Mouse (Mus musculus) activated CD4-positive, CD25-positive, alpha-beta regulatory T cell, adult 4 months (primary cell): Measurements from ENCODE around the gene Cd3eap. TPM values are rescaled to one million over a fixed set of nuclear protein-coding genes. Genes with fewer than 3 reads are reported as not detected.

Source experiments
- ATAC-seq: one replicate; pipeline ENCODE4 v1.8.0; 2017
- polyA plus RNA-seq, 2 experiments: library from polyadenylated mRNA; unstranded; fragments of 100-300 nt; shearing (Covaris generic); gene quantifications; one replicate each; pipeline ENCODE4 v1.2.1; 2017

Gene Cd3eap
- polyA plus RNA-seq, 2 experiments from 2014 or later: 19.4 to 20.2 TPM

DNA sequence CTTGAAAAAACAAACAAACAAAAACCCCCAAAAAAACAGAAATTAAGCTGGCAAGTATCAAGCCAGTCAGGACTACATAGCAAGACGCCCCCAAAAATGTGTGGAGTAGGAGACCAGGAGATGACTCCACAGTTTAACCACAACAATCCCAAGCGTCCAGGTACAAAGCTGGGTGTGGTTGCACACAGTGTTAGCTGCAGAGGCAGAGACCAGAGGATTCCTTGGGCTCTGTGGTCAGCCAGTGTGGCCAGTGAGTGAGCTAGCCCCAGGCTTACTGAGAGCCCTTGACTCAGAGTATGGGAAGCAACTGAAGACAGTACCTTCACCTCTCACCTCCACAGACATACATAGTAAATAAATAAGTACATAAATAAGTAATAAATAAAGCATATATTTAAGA, 27.4 kb downstream of the Cd3eap start:
- no peak for ATAC-seq

- ATAC-seq: no peak
Measured at GRCm38 (mm10) chr7:19328425-19328824, 30.9 kb downstream of the Cd3eap start.

- no peak for ATAC-seq
Measured at GRCm38 (mm10) chr7:19327782-19328181, 31.5 kb downstream of the Cd3eap start.

DNA sequence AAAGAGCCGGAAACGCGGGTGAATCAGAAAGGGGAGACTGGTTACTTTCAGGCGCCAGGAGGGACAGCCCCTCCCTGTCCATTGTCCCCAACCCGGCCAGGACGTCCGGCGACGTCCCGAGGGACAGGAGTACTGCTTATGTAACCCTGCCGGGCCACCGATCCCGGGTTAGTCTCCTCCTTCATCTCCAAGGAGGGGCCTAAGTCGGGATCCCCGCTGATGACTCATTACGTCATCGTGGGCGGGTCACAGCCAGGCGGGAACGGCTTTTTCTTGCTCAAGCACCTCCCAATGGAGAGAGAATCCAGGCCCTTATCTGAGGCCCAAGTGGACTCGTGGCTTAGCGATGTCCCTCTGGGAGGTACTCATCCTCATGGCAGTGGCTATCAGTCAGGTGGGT, 32.2 kb downstream of the Cd3eap start:
- no peak for ATAC-seq

GRCm38 (mm10) chr7:19326359-19326758, 32.9 kb downstream of the Cd3eap start:
- ATAC-seq: no peak

- ATAC-seq: peak; percentile 56
Measured at GRCm38 (mm10) chr7:19325262-19326199, 33.8 kb downstream of the Cd3eap start.

GRCm38 (mm10) chr7:19324221-19324620, 35.1 kb downstream of the Cd3eap start:
- ATAC-seq: no peak

DNA sequence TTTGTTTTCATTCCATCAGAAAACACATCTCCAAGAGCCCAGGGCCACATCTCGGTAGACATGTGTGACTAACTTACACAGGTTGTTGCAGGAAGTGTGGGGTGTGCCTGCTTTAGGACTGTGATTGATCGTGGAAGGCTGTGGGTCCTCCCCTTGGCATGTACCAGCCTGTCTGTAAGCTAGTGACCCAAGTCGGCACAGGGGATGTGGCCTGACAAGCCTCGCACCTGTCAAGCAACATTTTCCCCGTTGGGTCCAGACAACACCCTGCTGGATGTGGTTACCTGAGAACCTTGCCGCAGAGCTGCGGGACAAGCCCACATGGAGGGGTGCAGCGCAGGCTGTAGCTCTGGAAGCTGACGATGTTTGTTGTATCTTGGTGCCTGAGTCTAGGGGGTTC, 36.8 kb downstream of the Cd3eap start:
- no peak for ATAC-seq

GRCm38 (mm10) chr7:19321464-19321863, 37.8 kb downstream of the Cd3eap start:
- peak; percentile 58 for ATAC-seq

GRCm38 (mm10) chr7:19320637-19321036, 38.6 kb downstream of the Cd3eap start:
- no peak for ATAC-seq

- peak; percentile 86 for ATAC-seq
Measured at GRCm38 (mm10) chr7:19319906-19320305, 39.4 kb downstream of the Cd3eap start.

GRCm38 (mm10) chr7:19319458-19319857, 39.8 kb downstream of the Cd3eap start:
- peak; percentile 33 for ATAC-seq

DNA sequence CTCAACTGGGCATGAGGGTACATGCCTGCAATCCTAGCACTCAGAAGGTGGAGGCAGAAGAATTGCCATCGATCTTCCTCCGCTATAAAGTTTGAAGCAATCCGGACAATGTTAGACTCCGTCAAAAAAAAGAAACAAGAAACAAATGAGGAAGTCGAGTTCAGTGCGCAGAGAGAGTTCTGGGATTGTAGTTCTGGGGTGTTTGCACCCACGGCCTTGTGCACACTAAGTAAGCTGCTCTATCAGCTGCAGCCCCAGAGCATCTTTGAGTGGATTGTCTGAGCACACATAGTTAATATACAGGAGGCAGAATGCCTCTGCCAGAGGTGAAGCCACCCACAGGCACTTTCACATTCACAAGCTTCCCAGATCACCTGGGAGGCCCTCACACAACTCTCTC, 40.6 kb downstream of the Cd3eap start:
- ATAC-seq: no peak

GRCm38 (mm10) chr7:19318201-19318600, 41.1 kb downstream of the Cd3eap start:
- no peak for ATAC-seq

GRCm38 (mm10) chr7:19316451-19317161, 42.7 kb downstream of the Cd3eap start:
- no peak for ATAC-seq

DNA sequence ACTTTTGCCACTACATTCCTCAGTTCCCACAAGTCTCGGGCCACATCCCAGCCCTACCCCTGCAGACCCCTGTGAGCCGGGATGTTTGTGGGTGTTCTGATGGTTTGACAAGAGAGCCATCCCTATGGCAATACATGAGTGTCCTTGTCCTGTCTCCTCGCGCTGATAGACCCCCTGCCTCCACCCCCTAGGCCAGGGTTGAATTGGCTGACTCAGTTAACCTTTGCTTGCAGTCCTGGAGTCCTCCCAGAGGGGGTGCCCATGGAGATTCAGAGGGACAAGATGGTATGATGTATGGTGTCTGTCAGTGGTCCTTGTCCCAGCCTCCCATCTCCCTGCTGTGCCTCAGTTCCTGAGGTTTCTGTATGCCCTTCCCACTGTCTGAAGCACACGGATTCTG, 45.2 kb downstream of the Cd3eap start:
- ATAC-seq: no peak

GRCm38 (mm10) chr7:19311991-19312390, 47.3 kb downstream of the Cd3eap start:
- ATAC-seq: no peak

GRCm38 (mm10) chr7:19309884-19310641, 49.2 kb downstream of the Cd3eap start, which contains the start of gene Fosb:
Gene Fosb, minus strand, starts transcription at chr7:19310051.
- peak; percentile 60 for ATAC-seq

DNA sequence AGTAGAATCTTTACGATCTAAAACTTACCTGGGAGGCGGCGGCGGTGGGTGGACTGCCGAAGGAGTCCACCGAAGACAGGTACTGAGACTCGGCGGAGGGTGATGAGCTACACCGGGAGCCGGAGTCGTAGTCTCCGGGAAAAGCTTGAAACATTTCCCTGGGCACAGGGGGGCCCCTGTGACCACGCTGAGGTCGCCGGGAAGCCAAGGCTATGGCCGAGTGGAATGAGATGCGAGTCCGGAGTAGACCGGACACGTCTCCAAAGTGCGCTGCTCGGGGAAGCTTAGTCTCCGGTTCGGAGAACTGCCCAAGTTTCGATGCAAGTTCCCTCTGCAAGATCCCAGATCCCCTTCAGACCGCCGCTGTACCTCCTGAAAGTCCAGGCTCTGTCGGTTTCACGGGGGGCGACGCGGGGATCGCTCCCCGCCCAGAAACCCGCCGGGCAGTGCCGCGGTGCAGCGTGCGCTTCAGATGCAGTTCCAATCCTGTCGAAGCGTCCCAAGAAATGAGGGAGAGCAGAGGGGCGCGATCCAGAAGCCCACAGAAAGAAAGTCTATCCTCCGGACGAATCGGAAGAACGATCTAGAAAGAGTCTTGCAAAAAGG, 49.9 kb downstream of the Cd3eap start:
- no peak for ATAC-seq

DNA sequence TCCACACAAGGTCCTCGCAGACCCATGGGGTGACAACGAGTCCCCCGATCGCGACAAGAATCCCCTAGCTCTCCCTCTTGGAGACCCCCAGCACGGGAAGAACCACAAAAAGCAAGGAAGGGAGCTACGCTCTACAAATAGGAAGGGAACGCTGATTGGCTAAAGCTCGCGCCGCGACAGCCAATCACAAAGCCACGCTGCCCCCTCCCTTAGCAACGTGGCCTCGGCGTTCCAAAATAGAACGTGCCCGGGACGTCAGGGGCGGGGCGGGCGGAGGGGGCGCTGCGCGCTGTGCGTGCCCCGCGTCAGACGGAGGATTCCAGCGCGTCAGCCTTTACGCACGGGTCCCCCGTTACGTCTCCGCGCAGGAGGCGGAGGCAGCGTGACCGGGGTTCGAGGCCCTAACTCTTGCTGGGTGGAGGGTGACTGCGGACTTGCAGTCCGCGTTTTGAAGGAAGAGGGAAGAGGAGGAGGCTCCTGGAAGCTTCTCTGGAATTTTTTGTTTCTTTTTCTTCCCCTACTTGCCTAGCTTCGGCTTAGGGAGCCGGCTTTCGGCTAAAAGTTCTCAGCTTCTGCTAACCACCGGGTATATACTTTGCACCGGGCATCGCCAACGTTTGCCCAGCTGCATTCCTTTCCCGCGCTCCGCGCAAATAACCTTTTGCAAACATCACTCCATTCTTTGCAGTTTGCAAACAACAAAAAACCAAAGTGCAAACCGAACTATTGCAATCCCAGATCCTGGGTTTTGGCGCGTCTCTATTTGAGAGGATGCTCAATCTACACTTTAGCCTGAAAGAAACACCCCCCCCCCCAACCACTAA, 50.6 kb downstream of the Cd3eap start:
- ATAC-seq: peak; percentile 74

DNA sequence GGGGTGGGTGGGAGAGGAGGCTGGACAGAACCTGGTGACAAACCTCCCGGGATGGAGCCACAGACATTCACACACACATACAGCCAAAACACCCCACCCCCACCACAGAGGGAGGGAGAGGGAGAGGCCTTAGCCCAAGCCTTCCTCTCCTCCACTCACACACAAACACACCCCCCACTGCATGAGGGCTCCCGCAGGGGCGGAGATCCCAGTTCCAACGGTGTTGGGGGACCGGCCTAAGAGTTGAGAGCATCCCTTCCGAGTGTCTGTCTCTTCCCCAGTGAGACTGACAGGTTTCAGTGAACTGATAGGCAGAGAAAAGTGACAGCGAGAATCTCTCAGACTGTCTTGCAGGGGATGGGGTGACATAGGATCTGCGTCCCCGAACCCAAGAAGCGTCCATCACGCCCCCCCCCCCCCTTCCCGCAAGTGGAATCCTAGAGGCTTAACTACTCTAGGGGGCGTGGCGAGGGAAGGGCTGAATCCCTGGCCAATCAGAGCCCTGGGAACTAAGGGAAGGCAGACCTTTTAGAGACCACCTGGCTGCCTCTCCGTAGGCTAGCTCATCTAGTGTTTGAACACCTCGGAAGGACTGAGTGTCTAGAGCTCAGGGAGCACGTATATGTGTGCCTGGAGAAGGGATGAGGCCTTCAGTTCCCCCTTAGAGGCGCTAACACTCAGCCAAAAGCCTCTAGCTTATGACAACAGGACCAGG, 51.4 kb downstream of the Cd3eap start:
- ATAC-seq: peak; percentile 17
